Mouse (Mus musculus): Measurements from ENCODE around the gene Olfr723. TPM values are rescaled to one million over a fixed set of nuclear protein-coding genes. Genes with fewer than 3 reads are reported as not detected.
"Not testable (repeated sequence)": the region's sequence is repeated elsewhere in the genome, so short reads cannot be mapped to it uniquely, and the experiment has no call there.

Gene Olfr723
- polyA plus RNA-seq (2016; fragmentation: Nextera tagmentation; extraction: Ambion mirVana): not detected in 2 replicates

- not testable (repeated sequence) for H3K27me3 ChIP-seq (ENCODE audit: insufficient read depth, poor library complexity, severe bottlenecking); H3K4me1 ChIP-seq; H3K9me3 ChIP-seq; H3K36me3 ChIP-seq; H3K27ac ChIP-seq; DNase-seq (ENCODE audit: low spot score); H3K4me3 ChIP-seq
Observed at GRCm38 (mm10) chr14:49931687-49932086, at the start of gene Olfr723. TSS of gene Olfr723 (minus strand) at chr14:49931787.

GRCm38 (mm10) chr14:49963174-49963573, 31.6 kb upstream of the Olfr723 start, which contains the start of gene Olfr724:
TSS of gene Olfr724 (minus strand) at chr14:49963274.
- H3K27ac ChIP-seq; H3K4me1 ChIP-seq; H3K36me3 ChIP-seq; H3K9me3 ChIP-seq; H3K27me3 ChIP-seq (ENCODE audit: insufficient read depth, poor library complexity, severe bottlenecking); DNase-seq (ENCODE audit: low spot score); H3K4me3 ChIP-seq: not testable (repeated sequence)
- 63% methylated on average over 1 of the region's 1 CpGs for WGBS

- 33% methylated on average over 2 of the region's 2 CpGs for WGBS
- DNase-seq (ENCODE audit: low spot score): no peak
- Histone ChIP-seq H3K9me3 (no peaks in the 10 kb centered on the region; the same call in 1 of the 2 replicates), H3K36me3 (no peaks in the 10 kb centered on the region), H3K27ac (no peak overlapping the region), H3K4me3 (no peak overlapping the region), H3K27me3 (ENCODE audit: insufficient read depth, poor library complexity, severe bottlenecking) (no peaks in the 10 kb centered on the region), H3K4me1 (no peaks in the 10 kb centered on the region)
Observed at GRCm38 (mm10) chr14:49955890-49956289, 24.3 kb upstream of the Olfr723 start.

GRCm38 (mm10) chr14:49901899-49902298, 29.7 kb downstream of the Olfr723 start, which contains the start of gene Olfr722:
TSS of gene Olfr722 (minus strand) at chr14:49901999.
- Histone ChIP-seq H3K27me3 (ENCODE audit: insufficient read depth, poor library complexity, severe bottlenecking) (no peaks in the 10 kb centered on the region), H3K9me3 (no peaks in the 10 kb centered on the region), H3K4me1 (no peaks in the 10 kb centered on the region), H3K27ac (no peak within 1 kb of the TSS), H3K4me3 (no peak within 1 kb of the TSS), H3K36me3 (no peaks in the 10 kb centered on the region)
- DNase-seq (ENCODE audit: low spot score): no peak

Other genes starting within 250 kb of the Olfr723 start
- 107 and 165 TPM in 2 replicates for gene Armh4, start 148.4 kb downstream of the Olfr723 start, polyA plus RNA-seq (2016; fragmentation: Nextera tagmentation; extraction: Ambion mirVana)
- not detected in 2 replicates for gene Olfr722, start 29.8 kb downstream of the Olfr723 start, polyA plus RNA-seq (2016; fragmentation: Nextera tagmentation; extraction: Ambion mirVana)
- not detected in 2 replicates for gene Olfr724, start 31.5 kb upstream of the Olfr723 start, polyA plus RNA-seq (2016; fragmentation: Nextera tagmentation; extraction: Ambion mirVana)
- gene Olfr725, start 108.6 kb upstream of the Olfr723 start, polyA plus RNA-seq (2016; fragmentation: Nextera tagmentation; extraction: Ambion mirVana): not detected in 2 replicates
- gene Olfr726, start 159.2 kb upstream of the Olfr723 start, polyA plus RNA-seq (2016; fragmentation: Nextera tagmentation; extraction: Ambion mirVana): not detected in 2 replicates
- gene Olfr727, start 191.4 kb upstream of the Olfr723 start, polyA plus RNA-seq (2016; fragmentation: Nextera tagmentation; extraction: Ambion mirVana): not detected in 2 replicates
- gene Olfr728, start 210.9 kb upstream of the Olfr723 start, polyA plus RNA-seq (2016; fragmentation: Nextera tagmentation; extraction: Ambion mirVana): not detected in 2 replicates
- gene Olfr729, start 221.1 kb upstream of the Olfr723 start, polyA plus RNA-seq (2016; fragmentation: Nextera tagmentation; extraction: Ambion mirVana): not detected in 2 replicates

Measured in heart, embryonic 10.5 days (tissue).